Mouse (Mus musculus) limb, embryonic 13.5 days (tissue): Measurements from ENCODE around the gene Mdga2. TPM values are rescaled to one million over a fixed set of nuclear protein-coding genes. Genes with fewer than 3 reads are reported as not detected.

Experiments
- ATAC-seq: fragments of 200-750 bp; cut with Nextera tagmentation; 2 replicates; pipeline ENCODE4 v1.8.0; 2017; ENCODE audit warnings: low read depth, moderate number of reproducible peaks, moderate TSS enrichment; ENCODE audit not compliant: low FRiP score
- H3K27ac ChIP-seq: fragments of 300-500 bp; sonication (generic); 2 replicates; pipeline ENCODE4 v1.5.1; 2015; ENCODE audit warnings: inconsistent platforms, mild to moderate bottlenecking, moderate library complexity
- H3K27me3 ChIP-seq: fragments of 300-500 bp; sonication (generic); 2 replicates; pipeline ENCODE4 v1.6.1; 2015; ENCODE audit warnings: mild to moderate bottlenecking, inconsistent platforms
- H3K36me3 ChIP-seq: fragments of 300-500 bp; sonication (generic); 2 replicates; pipeline ENCODE4 v1.6.1; 2015; ENCODE audit warnings: inconsistent platforms, mild to moderate bottlenecking, moderate library complexity
- H3K4me1 ChIP-seq: fragments of 300-500 bp; sonication (generic); 2 replicates; pipeline ENCODE4 v1.6.1; 2015; ENCODE audit warnings: inconsistent platforms
- H3K4me2 ChIP-seq: fragments of 300-500 bp; sonication (generic); replicated peaks from 2 replicates; pipeline ENCODE4 v1.6.1; 2015; ENCODE audit warnings: inconsistent platforms, mild to moderate bottlenecking, moderate library complexity
- H3K4me3 ChIP-seq: fragments of 300-500 bp; sonication (generic); 2 replicates; pipeline ENCODE4 v1.5.1; 2015; ENCODE audit warnings: moderate library complexity, mild to moderate bottlenecking, inconsistent platforms
- H3K9ac ChIP-seq: fragments of 300-500 bp; sonication (generic); 2 replicates; pipeline ENCODE4 v1.6.1; 2015; ENCODE audit warnings: mild to moderate bottlenecking, inconsistent platforms
- H3K9me3 ChIP-seq: fragments of 300-500 bp; sonication (generic); 2 replicates; pipeline ENCODE4 v1.6.1; 2016; ENCODE audit warnings: inconsistent platforms
- WGBS: fragments of 180-500 bp; shearing (Covaris S2); methylation state at CpG from one replicate; pipeline ENCODE4 v1.1.7; 2015; 5-methylcytosine and 5-hydroxymethylcytosine counted together
- polyA plus RNA-seq: library from polyadenylated mRNA; unstranded; fragments of >200 nt; fragmentation: Nextera tagmentation; extraction: Ambion mirVana; gene quantifications from 2 replicates; pipeline ENCODE4 v1.2.1, GENCODE M21; 2015

The Mdga2 gene
- 3.7 and 4.2 TPM in 2 replicates for polyA plus RNA-seq

DNA sequence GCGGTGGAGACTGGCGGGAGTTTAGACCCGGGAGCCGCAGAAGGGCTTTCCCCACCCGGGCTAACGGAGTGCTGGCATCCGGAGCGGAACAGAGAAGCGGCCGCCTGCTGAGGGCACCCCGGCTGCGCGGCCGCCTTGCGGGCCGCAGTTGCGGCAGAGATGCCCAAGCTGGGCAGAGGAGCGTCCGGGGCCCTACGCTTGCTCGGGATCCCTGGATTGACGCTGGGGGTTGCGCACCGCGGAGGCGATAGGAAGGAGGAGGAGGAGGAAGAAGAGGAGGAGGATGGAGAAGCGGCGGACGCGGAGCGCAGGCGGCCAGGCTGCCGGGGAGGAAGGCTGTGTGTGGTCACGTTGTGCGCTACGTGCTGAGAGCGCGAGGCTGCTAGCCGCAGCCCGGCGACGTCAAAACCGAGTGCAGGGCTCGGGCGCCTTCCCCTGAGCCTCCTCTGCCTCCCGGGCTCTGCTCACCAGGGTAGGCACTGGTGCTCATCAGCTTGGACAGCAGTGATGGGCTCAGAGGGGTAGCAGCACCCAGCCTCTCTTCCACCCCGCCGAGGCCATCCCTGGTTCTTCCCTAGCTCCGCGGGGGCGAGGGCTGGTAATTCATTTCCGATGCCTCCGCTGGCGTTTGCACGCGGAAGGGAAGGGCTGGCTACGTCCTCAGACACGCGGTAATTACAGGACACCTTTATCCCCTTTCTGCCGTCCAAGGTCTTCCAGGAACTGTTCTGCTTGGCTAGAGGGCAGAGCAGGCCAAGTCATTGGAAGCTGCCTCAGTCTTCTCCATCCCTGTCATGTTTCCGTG is at the start of gene Mdga2:
TSS of gene Mdga2 (minus strand) at position 329 of the 805 bp plus-strand sequence.
- Histone ChIP-seq H3K4me1 (peaks cover 13% of the 10 kb centered on the region), H3K9me3 (no peaks in the 10 kb centered on the region), H3K9ac (peak within 1 kb of the TSS; percentile 71), H3K36me3 (no peaks in the 10 kb centered on the region), H3K27ac (no peak within 1 kb of the TSS), H3K4me3 (peak within 1 kb of the TSS; percentile 66), H3K27me3 (peaks cover 71% of the 10 kb centered on the region), H3K4me2 (peak within 1 kb of the TSS; percentile 97)
- under 1% methylated on average over 56 of the region's 61 CpGs for WGBS
- peak; percentile 51 for ATAC-seq

DNA sequence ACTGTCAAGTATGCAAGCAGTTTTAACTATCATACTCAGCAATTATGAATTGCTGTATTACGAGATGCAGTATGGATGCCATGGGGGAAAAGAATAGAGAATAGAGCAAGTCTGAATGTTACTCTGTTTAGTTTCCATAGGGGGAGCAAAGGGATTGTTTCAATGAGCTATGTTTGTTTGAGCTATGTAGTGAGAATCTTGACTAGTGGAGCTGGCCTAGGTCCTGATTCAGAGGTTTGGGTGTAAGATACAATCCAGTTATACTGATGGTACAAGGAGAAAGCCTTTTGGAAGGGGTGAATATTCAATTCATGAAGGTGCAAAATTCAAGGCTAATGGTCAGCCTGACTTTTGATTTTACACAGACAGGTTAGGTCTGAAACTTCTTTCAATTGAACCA is 45.1 kb upstream of the Mdga2 start:
- Histone ChIP-seq H3K4me2 (no peak overlapping the region), H3K27me3 (no peaks in the 10 kb centered on the region), H3K4me1 (no peaks in the 10 kb centered on the region), H3K4me3 (no peak overlapping the region), H3K27ac (no peak overlapping the region), H3K9me3 (no peaks in the 10 kb centered on the region), H3K9ac (no peak overlapping the region), H3K36me3 (no peaks in the 10 kb centered on the region)
- WGBS = 81% methylated on average over 1 of the region's 1 CpGs
- no peak for ATAC-seq

DNA sequence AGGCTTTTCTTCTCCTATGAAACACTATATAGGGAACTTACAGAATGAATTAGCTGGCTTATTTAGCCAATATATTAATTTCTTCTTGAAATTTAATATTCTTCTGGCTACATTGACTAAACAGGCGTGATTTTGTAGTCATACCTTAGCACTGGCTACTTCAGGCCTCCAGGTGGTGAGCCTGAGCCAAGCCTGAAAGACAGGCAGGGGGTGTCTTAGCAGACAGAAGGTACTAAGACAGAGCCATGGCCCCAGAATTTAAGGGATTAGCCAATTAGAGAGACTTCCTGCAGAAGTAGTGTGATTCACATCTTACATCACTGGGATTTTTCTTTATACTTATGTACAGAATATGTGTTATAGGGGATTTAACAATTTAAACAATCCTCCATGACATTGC is 1.2 kb upstream of the Mdga2 start:
- no peaks in the 10 kb centered on the region for H3K36me3 ChIP-seq
- H3K9ac ChIP-seq = no peak overlapping the region
- no peak overlapping the region for H3K4me2 ChIP-seq
- WGBS = 48% methylated on average over 1 of the region's 1 CpGs
- H3K9me3 ChIP-seq = no peaks in the 10 kb centered on the region
- peaks cover 65% of the 10 kb centered on the region for H3K27me3 ChIP-seq
- H3K27ac ChIP-seq = no peak overlapping the region
- H3K4me1 ChIP-seq = peaks cover 13% of the 10 kb centered on the region
- no peak for ATAC-seq
- no peak overlapping the region for H3K4me3 ChIP-seq

- Histone ChIP-seq H3K4me2 (peak overlapping the region; percentile 97), H3K4me3 (peak overlapping the region; percentile 66), H3K4me1 (peaks cover 13% of the 10 kb centered on the region), H3K9ac (peak overlapping the region; percentile 71), H3K27me3 (peaks cover 71% of the 10 kb centered on the region), H3K27ac (no peak overlapping the region), H3K9me3 (no peaks in the 10 kb centered on the region), H3K36me3 (no peaks in the 10 kb centered on the region)
- WGBS = under 1% methylated on average over 74 of the region's 78 CpGs
- ATAC-seq = peak; percentile 67
Observed at GRCm38 (mm10) chr12:67221329-67222220, 774 bp downstream of the Mdga2 start.

DNA sequence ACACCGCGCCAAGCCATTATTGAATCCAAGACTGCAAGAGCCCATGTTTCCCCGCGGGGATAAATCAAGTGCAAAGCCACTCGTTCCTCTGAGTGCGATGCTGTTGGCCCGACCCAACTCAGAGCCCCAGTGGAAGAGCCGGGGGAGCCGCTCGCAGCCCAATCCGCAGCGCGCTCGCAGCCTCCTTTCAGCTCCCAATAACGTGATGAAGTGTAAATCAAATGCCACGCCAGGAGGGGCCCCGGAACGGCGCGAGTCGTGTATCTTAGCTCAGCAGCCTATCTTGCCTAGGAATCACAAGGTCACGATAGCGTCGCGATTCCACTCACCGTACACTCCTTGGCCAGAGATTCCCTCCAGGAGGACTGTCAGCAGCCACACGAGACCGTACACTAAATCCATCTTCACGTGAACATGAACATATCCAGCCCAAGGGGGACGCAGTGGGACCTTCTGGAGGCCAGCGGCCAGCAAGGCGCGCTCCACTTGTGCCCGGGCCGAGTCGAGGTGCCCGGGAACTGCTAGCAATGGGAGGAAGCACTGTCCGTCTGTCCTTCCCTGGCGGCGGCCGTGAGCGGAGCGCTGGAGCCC is 1.6 kb downstream of the Mdga2 start:
- H3K4me3 ChIP-seq = peak overlapping the region; percentile 66
- H3K27me3 ChIP-seq = peaks cover 69% of the 10 kb centered on the region
- peak overlapping the region; percentile 97 for H3K4me2 ChIP-seq
- H3K4me1 ChIP-seq = peaks cover 13% of the 10 kb centered on the region
- ATAC-seq = 0 out of 2 replicates have a peak, but pooled peaks have one; percentile 12
- H3K27ac ChIP-seq = no peak overlapping the region
- WGBS = under 1% methylated on average over 38 of the region's 43 CpGs
- peak overlapping the region; percentile 48 for H3K9ac ChIP-seq
- no peaks in the 10 kb centered on the region for H3K36me3 ChIP-seq
- H3K9me3 ChIP-seq = no peaks in the 10 kb centered on the region

- peak overlapping the region; percentile 66 for H3K4me3 ChIP-seq
- no peaks in the 10 kb centered on the region for H3K9me3 ChIP-seq
- H3K4me1 ChIP-seq = peaks cover 13% of the 10 kb centered on the region
- ATAC-seq = no peak
- no peak overlapping the region for H3K9ac ChIP-seq
- peaks cover 66% of the 10 kb centered on the region for H3K27me3 ChIP-seq
- peak overlapping the region; percentile 97 for H3K4me2 ChIP-seq
- no peak overlapping the region for H3K27ac ChIP-seq
- no peaks in the 10 kb centered on the region for H3K36me3 ChIP-seq
- 4% methylated on average over 6 of the region's 6 CpGs for WGBS
Observed at GRCm38 (mm10) chr12:67220041-67220440, 2.3 kb downstream of the Mdga2 start.

- Histone ChIP-seq H3K4me1 (peaks cover 13% of the 10 kb centered on the region), H3K4me3 (peak overlapping the region; percentile 66), H3K36me3 (no peaks in the 10 kb centered on the region), H3K27me3 (peaks cover 62% of the 10 kb centered on the region), H3K9ac (no peak overlapping the region), H3K9me3 (no peaks in the 10 kb centered on the region), H3K27ac (no peak overlapping the region), H3K4me2 (peak overlapping the region; percentile 97)
- ATAC-seq = no peak
- WGBS = 21% methylated on average over 5 of the region's 5 CpGs
Observed at GRCm38 (mm10) chr12:67219564-67219963, 2.8 kb downstream of the Mdga2 start.

DNA sequence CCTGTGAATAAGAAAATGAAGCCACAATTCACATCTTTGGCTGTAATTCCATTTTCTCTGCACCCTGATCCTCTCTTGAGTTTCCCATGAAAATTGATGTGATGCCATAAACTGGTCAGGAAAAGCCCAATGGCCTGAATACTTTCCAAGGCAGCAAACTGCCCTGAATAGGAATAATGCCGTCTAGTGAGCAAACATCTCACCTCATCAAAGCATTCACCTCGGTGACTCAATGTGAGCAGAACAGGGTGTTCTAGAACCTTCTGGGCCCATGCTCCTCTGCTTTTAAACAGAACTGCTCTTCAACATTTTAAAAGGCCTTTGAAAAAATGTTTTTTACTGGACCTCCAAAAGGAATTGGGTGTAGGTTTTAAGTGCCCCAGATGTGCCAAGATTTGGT is 9.5 kb downstream of the Mdga2 start:
- Histone ChIP-seq H3K4me2 (no peak overlapping the region), H3K27me3 (no peaks in the 10 kb centered on the region), H3K4me3 (no peak overlapping the region), H3K4me1 (no peaks in the 10 kb centered on the region), H3K9ac (no peak overlapping the region), H3K9me3 (no peaks in the 10 kb centered on the region), H3K27ac (no peak overlapping the region), H3K36me3 (no peaks in the 10 kb centered on the region)
- no peak for ATAC-seq
- 50% methylated on average over 2 of the region's 2 CpGs for WGBS

DNA sequence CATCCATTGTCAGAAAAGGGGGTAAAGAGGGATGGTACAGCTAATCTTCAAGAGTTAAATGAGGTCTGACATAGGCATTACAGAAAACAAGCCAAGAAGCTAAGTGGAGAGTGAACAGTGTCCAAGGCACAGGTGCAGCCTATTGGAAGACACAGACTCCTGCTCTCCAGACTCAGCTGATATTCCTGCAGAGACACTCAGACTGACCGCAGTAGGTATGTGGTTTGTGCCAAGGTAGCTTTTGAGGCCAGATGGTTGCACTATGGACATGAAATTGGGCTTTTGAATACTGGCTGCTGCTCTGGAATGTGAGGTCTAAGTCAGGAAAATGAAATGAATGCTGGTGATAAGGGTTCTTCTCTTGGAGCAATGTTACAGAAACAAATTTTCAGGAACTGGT is 44.2 kb downstream of the Mdga2 start:
- Histone ChIP-seq H3K4me3 (no peak overlapping the region), H3K27me3 (no peaks in the 10 kb centered on the region), H3K27ac (no peak overlapping the region), H3K4me2 (no peak overlapping the region), H3K9ac (no peak overlapping the region), H3K9me3 (no peaks in the 10 kb centered on the region), H3K36me3 (no peaks in the 10 kb centered on the region), H3K4me1 (no peaks in the 10 kb centered on the region)
- WGBS = 88% methylated on average over 1 of the region's 1 CpGs
- no peak for ATAC-seq

DNA sequence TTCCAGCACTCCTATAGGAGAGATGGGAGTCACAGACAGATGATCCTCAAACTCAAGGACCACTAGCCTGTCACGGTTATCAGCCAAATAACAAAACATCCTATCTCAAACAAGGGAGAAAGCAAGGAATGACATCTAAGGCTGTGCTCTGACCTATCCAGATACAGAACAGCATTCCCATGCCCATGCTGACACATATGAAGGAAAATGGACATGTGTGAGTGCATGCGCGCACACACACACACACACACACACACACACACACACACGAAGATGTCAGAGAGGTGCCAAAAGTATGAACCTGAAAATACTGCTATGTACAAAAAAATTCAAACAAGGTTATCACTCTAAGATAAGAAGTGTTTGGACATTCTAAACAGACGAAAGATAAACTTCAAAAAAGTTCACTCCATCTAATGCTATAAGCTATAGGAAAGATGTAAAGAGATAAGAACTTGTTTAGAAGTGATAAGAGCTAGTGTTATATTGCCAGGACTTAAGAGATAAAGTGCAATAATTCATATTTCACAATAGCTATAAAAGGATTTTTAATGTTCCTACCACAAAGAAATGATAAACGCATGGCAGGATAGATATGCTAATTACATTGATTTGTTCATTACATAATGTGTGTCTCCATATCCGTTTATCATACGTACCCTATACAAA is 65.6 kb downstream of the Mdga2 start:
- Histone ChIP-seq H3K9ac (no peak overlapping the region), H3K4me1 (no peaks in the 10 kb centered on the region), H3K4me2 (no peak overlapping the region), H3K27ac (no peak overlapping the region), H3K27me3 (no peaks in the 10 kb centered on the region), H3K4me3 (no peak overlapping the region), H3K36me3 (no peaks in the 10 kb centered on the region), H3K9me3 (no peaks in the 10 kb centered on the region)
- no peak for ATAC-seq
- WGBS = 89% methylated on average over 8 of the region's 8 CpGs

GRCm38 (mm10) chr12:67153077-67153476 is 69.3 kb downstream of the Mdga2 start:
- Histone ChIP-seq H3K9ac (no peak overlapping the region), H3K4me1 (no peaks in the 10 kb centered on the region), H3K27ac (no peak overlapping the region), H3K36me3 (no peaks in the 10 kb centered on the region), H3K27me3 (no peaks in the 10 kb centered on the region), H3K4me2 (no peak overlapping the region), H3K9me3 (no peaks in the 10 kb centered on the region), H3K4me3 (no peak overlapping the region)
- ATAC-seq = no peak
- WGBS = 62% methylated on average over 3 of the region's 3 CpGs
